Mouse (Mus musculus) left cerebral cortex, postnatal 4 days (tissue): Measurements from ENCODE around the gene Plekhh1. TPM values are rescaled to one million over a fixed set of nuclear protein-coding genes. Genes with fewer than 3 reads are reported as not detected.
"Not testable (repeated sequence)": the region's sequence is repeated elsewhere in the genome, so short reads cannot be mapped to it uniquely, and the experiment has no call there.

Source experiments
- DNase-seq: peaks from one replicate; pipeline ENCODE4 v3.0.0-alpha.2; 2022
- intact Hi-C: fragments of 180-260 bp; cut with DNase I; formaldehyde crosslinking; loops from one replicate; pipeline ENCODE4 v1.15.1; 2025
- total RNA-seq, 2 experiments: library from RNA; stranded (reverse); gene quantifications; 2 replicates each; pipeline ENCODE4 v1.2.3; 2021

Gene Plekhh1
- total RNA-seq, 2 experiments from 2014 or later, result 3.3 to 3.5 TPM

DNA sequence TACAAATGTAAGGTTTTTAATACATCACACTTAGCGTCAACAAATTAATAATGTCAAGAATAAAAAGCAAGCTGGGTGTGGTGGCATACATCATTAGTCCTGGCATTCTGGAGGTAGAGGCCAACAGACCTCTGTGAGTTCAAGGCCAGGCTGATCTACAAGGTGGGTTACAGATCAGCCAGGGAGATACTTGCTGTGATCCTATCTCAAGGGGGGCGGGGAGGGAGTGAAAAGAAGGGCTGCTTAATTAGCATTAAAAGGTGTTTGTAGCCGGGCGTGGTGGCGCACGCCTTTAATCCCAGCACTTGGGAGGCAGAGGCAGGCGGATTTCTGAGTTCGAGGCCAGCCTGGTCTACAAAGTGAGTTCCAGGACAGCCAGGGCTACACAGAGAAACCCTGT is 1.4 kb upstream of the Plekhh1 start:
- intact Hi-C loops, DNase-seq: not testable (repeated sequence)

DNA sequence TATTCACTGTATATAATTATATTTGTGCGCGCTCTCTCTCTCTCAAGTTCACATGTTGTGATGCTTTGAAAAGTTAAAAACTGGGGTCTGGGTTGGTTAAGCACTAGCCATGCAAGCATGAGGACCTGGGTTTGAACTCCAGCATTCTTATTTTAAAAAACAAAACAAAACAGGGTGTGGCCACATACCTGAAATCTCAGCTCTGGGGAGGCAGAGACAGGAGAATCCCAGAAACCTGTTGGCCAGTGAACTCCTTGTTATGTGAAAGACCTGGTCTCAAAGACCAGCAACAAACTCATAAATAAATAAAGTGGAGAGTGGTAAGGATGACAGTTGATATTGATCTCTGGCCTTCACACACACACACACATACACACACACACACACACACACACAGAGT is 5.4 kb downstream of the Plekhh1 start:
- no peak for DNase-seq
- intact Hi-C loops, result no loop called here

DNA sequence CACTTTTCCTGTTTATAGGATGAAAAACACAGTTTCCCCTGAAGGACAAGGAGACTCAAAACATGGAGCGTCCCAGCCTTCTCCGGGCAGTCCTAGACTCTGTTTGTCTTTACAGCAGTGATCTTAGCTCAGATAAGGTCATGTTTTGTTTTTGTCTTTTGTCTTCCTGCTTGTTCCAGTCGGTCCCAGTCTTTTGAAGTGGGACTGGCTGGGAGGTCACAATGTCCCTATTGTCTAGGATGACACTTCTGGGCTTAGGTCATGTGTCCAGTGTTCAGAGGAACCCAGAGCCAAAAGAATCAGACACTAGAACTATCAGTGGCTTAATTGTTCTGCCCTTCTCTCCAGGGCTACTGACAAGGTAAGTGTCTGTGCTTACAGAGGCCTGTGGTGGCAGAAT is 6.4 kb downstream of the Plekhh1 start:
- DNase-seq, result no peak
- intact Hi-C loops, result no loop called here

DNA sequence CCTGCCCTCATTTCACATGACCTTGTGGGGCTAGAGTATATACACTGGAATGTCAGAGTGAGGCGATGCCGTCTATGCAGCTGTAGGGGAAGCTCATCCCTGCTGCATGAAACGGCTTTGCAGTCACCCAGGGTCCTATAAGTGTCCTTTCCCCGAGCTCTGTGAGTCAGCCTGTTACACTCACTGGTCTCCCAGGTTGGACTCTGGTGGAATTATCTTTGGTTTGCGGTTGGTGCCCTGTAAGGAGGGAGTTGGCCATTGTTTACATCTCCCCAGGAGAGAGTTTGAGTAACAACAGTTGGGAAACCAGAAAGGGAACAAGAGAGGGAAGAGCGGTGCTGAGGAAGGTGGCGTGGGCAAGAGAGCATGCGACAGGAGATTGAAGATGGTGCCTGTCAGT is 10.7 kb downstream of the Plekhh1 start:
- DNase-seq, result no peak
- intact Hi-C loops, result no loop called here

DNA sequence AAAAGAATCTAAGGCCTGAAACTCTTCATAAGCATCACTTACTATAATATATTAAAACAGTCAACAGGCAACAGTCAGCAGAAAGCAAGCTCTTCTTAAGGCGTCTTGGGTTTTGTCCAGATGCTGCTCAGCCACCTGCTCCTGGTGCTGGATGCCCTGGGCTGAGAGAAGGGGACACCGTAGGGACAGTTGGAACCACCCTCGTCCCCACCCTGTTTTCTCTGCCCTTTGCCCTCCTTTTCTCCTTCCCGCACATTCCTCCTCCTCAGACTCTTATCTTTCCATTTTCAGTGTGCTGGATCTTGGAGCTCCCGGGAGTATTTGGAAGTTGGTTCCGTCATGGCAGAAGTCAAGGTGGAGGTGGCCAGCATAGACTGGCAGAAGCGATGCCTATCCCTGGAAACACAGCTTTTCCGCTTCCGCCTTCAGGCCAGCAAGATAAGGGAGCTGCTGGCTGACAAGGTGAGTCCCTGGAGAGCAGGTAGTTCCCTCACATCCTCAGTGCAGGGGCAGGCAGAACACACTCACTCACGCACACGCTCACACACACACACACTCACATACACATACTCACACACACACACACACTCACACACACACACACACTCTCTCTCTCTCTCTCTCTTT is 11.4 kb downstream of the Plekhh1 start:
- intact Hi-C loops, result no loop called here
- no peak for DNase-seq

DNA sequence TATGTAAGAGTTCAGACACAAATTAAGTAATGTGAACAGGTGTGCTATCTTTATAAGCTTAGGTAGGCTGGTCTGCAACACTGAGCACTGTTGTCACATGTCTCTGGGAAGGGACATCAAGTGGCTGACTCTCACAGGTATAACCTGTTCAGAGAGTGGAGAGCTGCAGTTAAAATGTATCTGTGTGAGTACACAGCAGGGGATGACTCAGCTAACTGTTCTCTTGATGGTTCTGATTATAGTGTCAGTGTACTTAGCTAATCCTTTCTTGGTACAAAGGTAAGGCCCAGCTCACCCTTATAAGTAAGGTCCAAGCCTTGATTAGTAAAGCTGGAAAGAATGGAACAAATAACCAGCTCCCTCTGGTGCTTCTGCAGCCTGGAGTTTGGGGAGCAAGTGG is 12.5 kb downstream of the Plekhh1 start:
- no peak for DNase-seq
- intact Hi-C loops, result no loop called here

DNA sequence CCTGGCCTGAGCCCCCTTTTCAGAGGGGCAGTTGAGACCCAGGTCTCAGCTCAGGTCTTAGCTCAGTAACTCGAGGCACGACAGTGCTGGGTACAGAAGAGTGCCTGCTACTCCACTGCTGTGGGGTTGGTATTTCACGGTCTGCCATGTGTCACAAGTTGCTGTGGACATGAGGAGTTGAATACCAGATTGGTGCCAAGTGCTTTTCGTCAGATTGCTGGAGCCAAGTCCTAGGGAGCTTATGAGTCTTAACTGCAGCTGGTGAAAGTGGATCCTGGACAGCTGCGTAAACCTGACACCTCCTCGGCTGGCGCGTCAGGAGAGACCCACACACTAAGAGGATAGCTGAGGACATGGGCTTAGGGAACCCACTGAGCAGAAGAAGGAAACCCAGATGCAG is 15.7 kb downstream of the Plekhh1 start:
- DNase-seq, result no peak

DNA sequence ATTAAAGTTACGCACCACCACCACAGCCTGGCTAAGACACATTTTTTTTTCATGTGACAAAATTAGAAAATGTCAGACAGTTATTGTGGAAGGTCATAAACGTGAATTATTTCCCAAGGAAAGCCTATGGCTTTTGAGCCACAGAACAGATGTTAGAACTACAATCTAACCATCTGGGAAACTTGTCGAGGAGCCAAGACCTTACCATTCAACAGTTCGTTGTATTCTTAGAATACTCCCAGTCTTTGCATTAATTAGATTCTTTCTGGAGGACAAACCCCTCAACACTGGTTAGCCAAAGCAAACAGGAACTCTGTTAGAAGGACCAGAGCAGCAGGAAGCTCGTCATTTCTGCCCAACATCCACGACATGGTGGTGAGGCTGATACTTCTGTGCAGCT is 17.2 kb downstream of the Plekhh1 start:
- intact Hi-C loops, result no loop called here
- DNase-seq, result no peak

More for the DNA sequence above, 15.7 kb downstream of the Plekhh1 start:
- intact Hi-C loops, result no loop called here

DNA sequence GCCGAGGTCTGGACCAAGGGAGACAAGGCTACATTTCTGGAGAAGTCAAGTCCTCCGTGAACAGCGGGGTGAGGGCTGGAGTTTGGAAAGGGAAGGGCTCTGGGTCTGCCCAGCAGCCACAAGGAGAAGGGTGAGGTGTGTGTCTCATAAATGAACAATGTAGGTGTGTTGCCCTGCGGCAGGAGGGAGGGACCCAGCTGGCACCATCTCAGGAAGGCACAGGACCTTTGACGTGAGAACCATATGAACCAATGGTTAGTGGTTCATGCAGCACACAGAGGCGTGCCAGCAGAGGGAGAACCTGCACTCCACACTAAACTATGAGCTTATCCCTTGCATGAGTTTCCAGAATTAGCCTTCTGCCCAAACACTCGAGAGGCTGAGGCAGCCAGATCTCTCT is 18.2 kb downstream of the Plekhh1 start:
- intact Hi-C loops, result no loop called here
- no peak for DNase-seq

DNA sequence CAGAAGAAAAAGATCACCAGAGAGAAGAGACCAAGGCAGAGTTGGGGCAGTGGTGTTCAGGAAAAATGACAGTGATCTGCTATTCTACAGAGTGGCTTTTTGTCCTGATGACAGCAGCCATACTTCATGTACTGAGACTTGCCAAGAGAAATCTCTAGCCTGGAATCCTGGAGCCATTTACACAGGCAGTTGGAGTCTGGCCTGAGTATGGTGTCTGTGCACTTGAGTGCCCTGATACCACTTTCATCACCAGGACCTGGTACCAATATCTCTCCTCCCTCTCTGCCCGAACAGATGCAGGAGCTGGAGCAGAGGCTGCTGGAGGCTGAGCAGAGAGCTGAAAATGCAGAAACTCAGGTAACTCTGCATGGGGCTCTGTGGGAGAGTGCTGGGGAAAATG is 19.9 kb downstream of the Plekhh1 start:
- intact Hi-C loops, result no loop called here
- DNase-seq, result no peak

DNA sequence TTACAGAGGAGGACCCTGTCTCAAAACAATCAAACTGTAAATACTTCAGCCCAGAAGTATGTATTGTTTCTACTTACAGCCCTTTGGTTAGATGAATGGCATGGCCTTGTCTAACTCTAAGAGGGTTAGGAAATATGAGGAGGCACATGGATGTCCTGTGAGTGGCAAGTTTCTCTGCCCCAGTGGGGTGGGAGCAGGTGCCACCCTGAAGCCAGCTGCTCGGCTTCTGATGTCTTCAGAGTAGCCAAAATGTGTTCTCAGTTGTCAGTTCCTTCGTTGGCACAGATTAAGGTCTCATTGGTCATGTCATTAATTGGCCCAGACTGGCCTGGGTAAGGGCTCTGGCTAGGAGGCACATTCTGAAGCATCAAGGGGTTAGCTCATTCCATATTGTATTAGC is 20.8 kb downstream of the Plekhh1 start:
- intact Hi-C loops, result no loop called here
- no peak for DNase-seq

DNA sequence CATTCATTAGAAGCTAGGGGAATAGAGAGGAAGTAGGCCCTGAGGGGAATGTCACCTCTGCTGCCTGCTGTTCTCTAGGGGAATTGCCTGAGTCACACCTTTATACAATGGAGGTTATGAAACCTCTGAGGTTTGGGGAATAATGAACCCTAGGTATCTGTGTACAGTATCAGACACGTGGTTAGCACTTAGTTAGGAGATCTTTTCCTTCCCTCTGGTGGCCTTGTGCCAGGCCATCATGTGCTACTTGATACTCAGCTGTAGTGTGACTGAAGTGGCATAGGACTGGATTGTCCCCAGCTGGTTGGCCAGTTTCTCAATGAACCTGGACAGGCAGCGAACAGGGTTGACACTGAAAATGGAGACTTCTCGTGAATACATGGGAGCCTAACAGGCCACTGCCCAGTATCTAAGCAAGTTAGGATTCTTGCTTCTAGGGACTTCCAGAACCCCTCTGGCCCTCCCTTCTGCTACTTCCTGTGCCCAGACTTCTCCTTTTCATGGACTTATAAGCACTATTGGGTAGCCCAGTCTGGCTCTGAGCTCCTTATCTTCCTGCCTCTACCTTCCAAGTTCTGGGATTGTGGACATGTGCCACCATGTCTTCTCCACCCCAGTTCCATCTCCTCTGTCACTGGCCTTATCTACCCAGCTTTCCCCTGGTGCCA is 21.7 kb downstream of the Plekhh1 start:
- intact Hi-C loops, result no loop called here
- DNase-seq, result no peak

DNA sequence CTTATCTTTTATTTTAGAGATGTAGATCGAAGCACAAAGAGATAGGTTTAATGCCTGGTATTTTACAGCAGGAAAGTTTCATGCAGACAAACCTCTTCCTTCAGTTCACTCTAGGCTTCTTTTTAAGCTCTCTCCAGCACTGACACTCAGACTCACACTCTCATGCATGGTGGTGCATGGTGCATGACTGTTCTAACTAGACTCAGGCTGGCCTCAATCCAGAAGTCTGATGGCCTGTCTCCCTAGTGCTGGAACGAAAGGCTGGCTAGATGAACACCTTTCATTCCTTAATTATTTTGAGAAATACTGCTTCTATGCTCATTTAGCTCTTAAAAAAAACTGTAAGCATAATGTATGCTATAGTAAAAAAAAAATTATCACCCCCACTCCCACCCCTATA is 23.1 kb downstream of the Plekhh1 start:
- no peak for DNase-seq
- intact Hi-C loops, result no loop called here

DNA sequence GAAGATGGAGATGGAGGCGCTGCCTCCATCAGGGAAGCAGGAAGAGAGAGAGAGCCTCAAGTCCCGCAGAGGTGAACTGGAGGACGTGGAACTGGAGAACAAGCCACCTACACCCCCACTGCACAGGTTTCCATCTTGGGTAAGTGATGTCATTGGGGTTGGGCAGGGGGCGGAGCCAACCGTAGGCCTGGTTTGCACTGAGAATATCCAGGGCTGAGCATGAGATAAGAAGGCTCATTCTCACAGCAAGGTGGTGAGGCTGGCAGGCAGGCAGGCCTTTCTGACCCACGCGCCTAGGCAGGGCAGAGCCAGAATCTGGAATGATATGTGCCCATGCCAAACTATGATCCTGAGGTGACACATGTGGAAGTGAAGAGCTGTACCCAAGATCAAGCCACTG is 26.3 kb downstream of the Plekhh1 start:
- no peak for DNase-seq
- intact Hi-C loops, result no loop called here

DNA sequence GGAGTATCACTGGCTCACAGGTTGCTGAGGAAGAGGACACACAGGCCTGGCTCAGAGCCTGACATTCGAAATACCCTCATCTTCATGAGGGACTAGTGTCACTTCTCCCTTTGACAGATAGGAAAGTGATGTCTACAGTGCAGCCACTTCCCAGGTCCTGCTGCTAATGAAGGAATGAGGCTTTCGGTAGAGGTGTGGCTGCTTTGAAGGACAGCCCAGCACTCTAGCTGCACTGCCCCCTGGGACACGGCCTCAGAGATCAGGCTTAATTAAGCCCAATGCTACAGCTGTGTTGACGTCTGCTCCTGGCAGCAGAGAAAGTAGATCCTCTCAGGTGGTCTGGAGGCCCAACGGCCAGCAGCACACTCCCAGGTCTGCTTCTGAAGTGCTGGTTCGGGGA is 30.6 kb downstream of the Plekhh1 start:
- intact Hi-C loops, result no loop called here

DNA sequence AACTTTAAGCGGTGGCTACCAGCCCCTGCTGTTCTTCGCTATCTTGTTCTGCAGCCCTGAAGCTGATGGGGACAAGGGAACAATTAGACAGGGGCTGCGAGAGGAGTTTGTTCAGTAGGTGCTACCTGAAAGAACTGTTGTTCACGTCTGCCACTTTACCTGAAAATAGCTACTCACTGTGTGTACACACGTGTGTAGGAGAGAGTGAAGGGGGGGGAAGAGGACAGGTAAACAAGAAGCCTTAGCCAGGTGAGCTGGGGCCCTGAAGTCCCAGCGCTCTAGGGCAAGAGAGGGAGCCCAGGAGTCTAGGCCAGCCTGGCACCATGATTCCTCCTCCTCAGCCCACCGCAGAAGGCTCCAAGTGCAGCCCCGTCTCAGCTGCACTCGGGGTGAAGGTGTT is 31.2 kb downstream of the Plekhh1 start:
- intact Hi-C loops, result no loop called here

More for the DNA sequence above, 30.6 kb downstream of the Plekhh1 start:
- DNase-seq, result no peak

DNA sequence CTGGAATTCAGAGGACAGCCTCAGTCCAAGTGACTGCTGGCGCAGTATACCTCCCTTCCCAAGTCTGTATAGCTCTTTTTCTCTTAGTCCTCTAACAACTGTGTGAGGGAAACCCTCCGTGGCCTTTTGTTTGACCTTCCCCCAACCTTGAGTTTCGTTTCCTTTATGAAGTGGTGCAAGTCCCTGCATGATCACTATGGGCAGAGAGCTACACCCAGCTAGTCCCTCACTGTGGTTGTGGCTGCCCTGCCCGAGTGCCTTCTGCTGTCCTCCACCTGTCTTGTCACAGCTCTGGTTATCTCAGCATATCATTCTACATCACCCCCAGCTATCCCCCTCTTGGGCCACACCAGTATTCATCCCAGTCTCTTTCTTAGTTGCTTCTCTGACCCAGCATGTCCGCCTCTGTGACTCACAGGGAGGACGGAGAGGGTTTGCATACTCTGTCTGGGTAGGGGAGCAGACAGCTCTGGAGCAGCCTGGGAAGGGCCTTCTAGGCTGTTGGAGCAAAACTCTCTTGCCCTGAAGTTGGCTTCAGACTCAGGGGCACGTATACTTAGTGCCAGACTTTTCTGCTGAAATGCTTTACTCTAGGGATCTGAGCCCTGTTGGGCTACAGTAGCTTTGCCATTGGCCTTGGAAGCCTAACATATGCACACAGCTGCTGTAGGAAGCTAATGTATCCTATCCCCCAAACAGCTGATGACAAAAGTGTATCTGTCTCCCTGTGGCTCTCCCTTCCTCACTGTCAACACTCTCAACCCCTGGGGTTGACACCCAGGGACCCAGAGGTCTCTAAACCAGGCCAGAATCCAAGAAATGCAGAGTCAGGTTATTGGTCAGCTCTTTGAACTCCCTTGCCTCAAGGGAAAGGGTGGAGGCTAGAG is 32.0 kb downstream of the Plekhh1 start:
- no peak for DNase-seq
- intact Hi-C loops, result no loop called here

More for the DNA sequence above, 31.2 kb downstream of the Plekhh1 start:
- no peak for DNase-seq

DNA sequence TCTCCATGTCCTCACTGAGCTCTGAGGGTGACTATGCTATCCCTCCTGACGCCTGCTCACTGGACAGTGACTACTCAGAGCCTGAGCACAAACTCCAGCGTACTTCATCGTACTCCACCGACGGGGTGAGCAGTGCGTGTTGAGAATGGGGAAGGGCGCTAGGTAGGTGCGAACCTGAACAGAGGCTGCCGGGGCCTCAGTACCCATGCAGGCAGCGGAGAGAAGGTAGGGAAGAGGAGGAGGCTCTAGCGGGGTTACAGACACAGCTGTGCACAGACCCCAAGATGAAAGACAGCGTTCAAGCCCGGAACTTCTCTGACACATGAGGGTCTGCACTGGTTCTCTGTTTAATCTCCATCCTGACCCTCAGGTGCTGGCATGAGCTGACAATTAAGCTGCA is 35.5 kb downstream of the Plekhh1 start:
- no peak for DNase-seq
- intact Hi-C loops, result no loop called here

DNA sequence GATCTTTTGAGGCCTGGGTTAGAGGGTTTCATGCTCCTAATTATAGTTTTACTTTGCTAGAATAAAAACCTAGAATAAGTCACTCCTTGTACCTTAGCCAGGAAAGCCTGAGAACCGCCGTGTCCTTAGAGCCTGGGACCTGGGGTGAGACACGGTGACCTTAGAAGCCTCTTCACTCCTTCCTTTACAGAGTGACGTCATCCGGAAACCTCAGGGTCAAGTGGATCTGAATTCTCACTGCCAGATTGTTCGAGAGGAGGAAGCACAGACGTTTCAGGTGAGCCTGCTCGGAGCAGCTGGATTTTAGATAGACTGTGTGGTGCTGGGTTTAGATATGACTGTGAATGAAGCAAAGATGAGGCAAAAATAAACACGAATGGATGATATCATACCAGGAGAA is 37.5 kb downstream of the Plekhh1 start:
- intact Hi-C loops, result no loop called here

DNA sequence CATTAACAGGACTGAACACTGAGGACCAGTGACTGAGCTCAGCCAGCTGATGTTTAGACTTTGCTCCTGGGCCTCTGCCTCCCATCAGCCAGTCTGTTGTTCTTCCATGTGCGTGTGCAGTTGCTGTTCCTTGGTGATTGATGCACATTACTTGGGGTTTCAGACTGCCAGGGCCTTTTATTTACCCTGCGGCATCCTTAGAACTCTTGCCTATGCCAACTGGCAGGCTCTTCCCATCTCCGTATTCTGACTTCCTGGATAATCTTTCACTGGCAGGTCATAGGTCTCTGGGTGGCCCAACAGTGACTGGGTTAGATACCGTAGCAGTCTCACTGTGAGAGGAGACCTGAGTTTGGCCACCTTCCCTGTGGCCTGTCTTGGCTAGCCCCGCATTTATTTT is 38.6 kb downstream of the Plekhh1 start:
- DNase-seq, result no peak
- intact Hi-C loops, result no loop called here

More for the DNA sequence above, 37.5 kb downstream of the Plekhh1 start:
- DNase-seq, result no peak

DNA sequence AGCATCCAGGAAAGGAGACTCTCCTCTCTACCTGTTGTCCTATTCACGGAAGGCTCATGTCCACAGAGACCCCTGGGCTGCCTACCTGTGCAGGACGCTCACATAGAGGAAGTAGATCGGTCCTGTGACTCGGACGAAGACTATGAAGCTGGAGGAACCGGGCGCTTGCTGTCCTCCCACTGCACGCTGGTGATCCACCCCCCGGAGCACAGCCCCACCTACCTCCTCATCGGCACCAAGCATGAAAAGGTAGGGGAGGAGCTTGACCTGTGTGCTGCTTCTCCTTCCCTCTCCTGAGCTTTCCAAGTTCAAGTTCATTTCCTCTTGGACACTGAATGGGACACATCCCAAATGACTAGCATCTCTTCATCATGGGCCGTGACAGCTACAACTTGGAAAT is 39.3 kb downstream of the Plekhh1 start:
- intact Hi-C loops, result no loop called here
- no peak for DNase-seq

DNA sequence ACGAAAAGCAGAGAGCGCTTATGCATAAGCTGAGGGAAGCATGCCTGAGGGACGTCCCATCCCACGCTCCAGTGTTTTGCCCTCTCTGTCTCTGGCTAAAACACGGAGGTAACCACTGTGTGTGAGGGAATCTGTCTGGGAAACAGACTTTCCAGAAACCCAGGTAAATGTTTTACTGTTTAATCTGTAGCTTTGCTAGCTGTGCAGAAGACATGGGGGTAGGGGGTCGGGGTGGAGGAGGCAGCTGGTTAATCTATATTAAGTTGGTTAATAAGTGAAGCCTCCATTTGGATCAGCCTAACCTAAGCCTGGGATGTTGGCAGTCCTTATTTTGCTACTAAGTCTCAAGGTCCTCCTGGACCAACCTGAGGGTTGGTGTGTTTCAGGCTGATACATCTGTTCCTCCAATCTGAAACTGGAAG is 40.2 kb downstream of the Plekhh1 start:
- intact Hi-C loops, result no loop called here
- no peak for DNase-seq
